Mouse (Mus musculus) erythroblast, embryonic 14.5 days (primary cell): ENCODE measurements around the gene Nav3.

Source experiments
- GATA1 ChIP-seq: IDR thresholded peaks from 2 replicates; pipeline ENCODE4 v1.6.1; 2012; ENCODE audit warnings: low read length, inconsistent platforms, mixed read lengths
- TAL1 ChIP-seq: IDR thresholded peaks from 3 replicates; pipeline ENCODE4 v1.6.1; 2012; ENCODE audit warnings: low read length, inconsistent platforms, mixed read lengths

- TF ChIP-seq GATA1 (no peak), TAL1 (no peak)
Measured at GRCm38 (mm10) chr10:109699771-109700335, 756.2 kb downstream of the Nav3 start.
